Mouse (Mus musculus) 416B (cell line): ENCODE measurements around the gene Drg1.
A peak's percentile ranks its signal among the peaks of the same experiment; 100 is the strongest.
"Not testable (repeated sequence)": the region's sequence is repeated elsewhere in the genome, so short reads cannot be mapped to it uniquely, and the experiment has no call there.

Experiments used
- DNase-seq: peaks from one replicate; pipeline ENCODE4 v3.0.0; 2011; ENCODE audit warnings: low read depth

Gene Drg1

DNA sequence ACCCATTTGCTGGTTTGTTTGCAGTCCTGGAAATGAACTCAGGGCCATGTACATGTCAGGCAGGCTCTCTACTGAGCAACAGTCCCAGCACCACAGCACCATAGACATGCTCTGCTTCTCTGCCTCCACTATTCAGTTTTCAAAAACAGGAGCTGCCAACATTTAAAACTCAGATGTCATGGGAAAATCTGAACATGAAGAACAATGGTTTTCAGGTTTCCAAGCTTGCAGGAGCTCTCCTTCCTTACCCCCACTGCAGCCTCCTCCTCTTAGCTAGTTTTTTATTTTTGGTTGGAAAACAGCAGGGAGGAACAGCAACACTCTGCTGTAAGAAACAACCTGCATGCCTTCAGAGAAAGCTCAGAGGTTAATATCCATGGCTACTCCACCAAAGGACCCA is 99.9 kb downstream of the Drg1 start:
- not testable (repeated sequence) for DNase-seq

DNA sequence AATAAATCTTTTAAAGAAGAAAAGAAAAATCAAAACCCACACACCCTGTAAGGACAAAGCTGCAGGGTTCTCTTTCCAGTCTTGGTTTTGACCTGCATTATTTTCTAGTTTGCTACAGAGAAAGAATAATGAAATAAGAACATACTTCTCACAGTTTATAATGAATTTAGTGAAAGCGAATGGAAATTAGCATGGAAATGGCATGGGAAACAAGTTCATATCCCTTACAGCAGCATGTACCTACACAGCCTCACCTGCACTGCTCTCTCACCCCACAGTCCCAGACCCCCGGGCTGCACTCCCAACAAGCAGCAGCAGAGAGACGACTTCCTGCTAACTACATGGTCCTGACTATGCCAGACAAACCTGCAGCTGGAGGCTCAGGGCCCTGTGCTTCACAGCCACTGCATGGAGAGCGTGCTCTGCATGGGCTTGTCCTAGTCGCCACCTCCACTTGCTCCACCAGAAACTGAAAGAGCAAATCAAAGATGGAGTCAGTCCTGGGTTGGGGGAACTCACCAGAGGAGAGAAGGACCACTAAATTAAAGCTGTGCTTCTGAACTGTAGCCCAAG is 100.9 kb downstream of the Drg1 start:
- DNase-seq, result peak; percentile 34

DNA sequence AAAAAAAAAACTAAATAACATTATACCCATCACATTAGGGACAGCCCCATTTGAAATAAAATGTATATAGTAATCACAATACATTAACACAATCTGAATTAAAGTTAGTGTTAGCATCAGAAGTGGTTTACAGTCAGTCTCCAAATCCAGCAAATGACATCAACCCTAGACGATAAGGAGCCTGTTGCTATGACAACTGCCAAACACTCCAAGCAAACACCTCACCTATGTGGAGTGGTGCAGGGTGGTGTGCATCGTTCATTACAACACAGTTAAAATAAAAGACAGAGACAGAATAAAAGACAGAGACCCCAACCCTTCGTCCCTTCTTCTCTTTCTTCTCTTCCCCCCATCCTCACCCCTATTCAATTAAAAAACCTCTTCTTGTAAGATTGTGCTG is 102.6 kb downstream of the Drg1 start:
- DNase-seq, result not testable (repeated sequence)

DNA sequence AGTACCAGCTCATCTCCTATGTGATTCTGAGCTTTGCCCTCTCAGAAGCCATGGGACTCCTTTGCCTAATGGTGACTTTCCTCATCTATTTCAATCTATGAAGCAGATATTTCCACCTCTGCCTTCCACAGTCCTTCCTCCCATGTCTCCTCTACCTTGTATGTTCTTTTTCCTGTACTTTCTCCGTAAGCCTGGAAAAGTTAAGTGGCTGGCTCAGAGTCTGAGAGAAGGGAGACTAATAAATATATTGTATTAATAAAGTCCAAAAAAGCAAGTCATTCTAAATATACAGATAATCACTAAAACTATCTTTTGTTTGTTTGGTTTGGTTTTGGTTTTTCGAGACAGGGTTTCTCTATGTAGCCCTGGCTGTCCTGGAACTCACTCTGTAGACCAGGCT is 103.1 kb downstream of the Drg1 start:
- not testable (repeated sequence) for DNase-seq

DNA sequence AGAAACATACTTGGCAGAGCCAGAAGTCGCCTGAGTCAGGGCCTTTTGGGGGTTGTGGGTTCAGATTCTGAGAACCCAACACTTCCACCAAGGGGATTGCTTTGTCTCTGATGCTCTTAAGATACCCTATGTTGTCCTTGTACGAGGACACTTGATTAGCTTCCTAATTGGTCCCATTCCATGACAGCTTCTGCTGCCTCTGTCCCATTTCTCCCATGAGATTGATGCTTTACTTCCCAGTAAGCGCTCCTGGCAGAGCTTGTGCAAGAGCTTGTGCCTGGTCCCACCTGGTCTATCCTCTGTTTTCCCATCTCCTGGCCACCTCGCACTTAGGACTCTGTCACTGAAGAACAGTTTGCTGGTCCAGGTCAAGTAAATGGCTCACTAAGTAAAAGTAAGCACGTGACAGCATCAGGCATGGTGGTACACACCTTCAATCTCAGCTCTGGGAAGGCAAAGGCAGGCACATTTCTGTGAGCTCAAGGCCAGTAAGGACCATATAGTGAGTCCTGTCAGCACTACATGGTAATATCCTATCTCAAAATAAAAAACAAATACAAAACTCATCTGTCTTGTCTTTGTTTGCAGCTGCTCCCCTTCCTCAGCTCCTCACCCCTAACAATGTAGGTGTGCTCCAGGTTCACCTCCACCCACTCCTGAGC is 103.8 kb downstream of the Drg1 start:
- not testable (repeated sequence) for DNase-seq

DNA sequence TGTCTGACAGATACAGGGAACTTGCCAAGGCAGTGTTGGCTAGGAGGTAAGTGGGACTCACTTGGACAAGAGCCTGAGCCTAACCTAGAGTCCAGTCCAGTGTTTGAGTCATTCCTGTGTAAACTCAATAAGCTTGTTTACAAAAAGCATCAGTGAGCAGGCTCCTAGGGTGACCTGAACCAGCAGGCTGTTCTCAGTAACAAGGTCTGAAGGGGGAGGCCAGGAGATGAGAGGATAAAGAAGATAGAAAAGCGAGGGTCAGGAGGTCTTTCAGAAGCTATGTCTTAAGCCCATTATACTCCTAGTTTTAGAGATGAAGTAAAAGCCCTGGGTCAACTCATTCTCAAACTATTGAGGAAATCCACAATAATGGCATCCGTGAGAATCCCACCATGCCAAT is 104.8 kb downstream of the Drg1 start:
- DNase-seq, result not testable (repeated sequence)

DNA sequence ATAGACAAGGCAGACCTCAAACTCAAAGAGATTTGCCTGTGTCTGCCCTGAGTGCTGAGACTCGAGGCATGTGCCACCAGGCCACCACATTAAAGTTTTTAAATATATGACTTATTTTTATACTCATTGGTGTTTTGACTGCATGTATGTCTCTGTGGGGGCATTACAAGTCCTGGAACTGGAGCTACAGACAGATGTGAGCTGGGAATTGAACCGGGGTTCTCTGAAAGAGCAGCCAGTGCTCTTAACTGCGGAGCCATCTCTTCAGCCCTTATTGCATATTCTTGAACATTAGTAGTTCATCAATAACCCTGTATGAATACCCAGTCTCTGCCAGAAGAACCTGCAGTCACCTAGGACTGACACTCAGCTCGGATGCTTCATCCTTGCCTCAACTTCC is 107.4 kb downstream of the Drg1 start:
- DNase-seq, result not testable (repeated sequence)

DNA sequence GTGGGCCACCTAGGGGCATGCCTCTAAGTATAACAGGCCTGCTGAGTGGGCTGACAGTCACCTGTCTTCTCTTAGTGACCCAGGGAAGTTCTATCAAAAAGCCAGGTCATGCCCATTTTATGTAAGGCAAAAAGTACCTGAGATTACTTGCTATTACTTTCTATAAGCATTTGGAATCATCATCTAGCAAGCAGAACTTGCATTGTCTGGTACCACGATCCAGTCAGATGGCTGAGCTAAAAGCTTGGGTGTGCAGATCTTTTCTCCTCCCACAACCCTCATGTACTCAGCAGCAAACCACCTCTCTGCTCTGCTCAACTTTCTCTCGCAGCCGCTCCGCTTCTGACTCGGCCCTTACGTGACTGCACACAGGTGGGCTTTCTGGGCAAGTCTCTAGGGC is 108.2 kb downstream of the Drg1 start:
- peak; percentile 34 for DNase-seq

DNA sequence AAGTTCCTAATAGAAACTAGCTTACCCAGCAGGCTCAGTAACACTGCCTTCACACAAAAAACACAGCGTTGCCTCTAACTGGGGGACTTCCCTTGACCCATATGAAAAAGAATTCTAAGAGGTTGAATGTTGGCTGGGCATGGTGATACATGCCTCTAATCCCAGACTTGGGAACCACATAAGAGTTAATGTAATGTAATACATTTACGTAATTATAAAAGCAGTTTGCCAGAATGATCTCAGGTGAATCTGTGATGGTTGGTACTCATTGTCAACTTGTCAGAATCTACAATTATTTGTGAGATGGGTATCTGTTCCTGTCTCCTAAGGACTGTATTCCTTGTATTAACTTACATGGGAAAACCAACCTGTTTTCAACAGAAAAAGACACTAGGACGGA is 109.2 kb downstream of the Drg1 start:
- DNase-seq, result not testable (repeated sequence)

DNA sequence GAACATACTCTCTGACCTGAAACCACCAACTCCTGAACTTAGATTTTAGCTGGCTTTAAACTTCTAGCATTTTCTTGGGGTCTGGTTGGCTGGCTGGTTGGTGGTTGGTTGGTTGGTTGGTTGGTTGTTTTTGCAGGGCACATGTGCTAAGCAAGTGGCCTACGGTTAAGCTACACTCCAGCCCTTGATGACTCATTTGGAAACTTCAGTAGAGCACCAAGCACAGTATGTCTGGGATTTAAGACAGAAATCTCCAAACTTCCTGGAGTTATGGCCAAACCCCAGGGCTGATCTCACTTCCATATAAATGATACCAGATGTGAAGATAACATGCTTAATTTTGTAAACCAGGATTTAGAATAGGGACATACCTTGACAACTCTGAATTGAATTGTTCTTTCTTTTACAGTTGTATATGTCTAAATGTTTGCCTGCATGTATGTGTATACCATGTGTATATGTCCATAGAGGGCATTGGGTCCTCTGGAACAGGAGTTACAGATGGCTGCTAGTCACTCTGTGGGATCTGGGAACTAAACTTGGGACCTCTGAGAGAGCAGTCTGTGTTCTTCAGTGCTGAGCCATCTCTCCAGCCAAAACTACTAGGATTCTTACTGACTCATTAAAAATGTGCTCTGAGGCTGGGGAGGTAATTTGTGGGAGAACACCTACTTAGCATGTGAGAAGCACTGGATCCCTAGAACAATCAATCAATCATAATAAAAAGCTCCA is 112.4 kb downstream of the Drg1 start:
- peak; percentile 36 for DNase-seq

DNA sequence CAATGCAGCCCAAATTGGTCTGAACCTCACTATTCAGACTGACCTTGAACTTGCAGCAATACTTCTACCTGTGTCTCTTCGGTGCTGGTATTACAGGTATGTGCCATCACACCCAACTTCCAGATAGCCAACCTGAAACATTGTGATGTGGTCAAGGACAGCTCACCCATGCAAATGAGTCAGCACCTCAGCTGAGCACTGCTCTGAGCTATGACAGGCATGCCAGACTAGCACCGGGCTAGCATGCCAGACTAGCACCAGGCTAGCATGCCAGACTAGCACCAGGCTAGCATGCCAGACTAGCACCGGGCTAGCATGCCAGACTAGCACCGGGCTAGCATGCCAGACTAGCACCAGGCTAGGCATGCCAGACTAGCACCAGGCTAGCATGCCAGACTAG is 114.9 kb downstream of the Drg1 start:
- DNase-seq, result not testable (repeated sequence)

DNA sequence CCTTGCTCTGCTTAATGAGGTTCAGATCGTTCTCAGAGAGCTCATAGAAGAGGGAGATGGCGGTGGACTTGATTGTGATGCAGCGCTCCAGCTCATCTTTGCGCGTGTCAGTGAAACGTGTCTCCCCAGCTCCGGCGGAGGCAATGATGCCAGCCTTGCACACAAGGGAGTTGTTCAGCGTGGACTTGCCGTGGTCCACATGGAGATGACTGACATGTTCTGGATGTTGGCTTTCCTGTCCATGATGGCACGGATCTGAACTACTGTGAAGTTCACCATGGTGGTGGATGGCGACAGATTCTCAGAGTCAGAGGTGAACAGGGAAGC is 115.6 kb downstream of the Drg1 start:
- not testable (repeated sequence) for DNase-seq

DNA sequence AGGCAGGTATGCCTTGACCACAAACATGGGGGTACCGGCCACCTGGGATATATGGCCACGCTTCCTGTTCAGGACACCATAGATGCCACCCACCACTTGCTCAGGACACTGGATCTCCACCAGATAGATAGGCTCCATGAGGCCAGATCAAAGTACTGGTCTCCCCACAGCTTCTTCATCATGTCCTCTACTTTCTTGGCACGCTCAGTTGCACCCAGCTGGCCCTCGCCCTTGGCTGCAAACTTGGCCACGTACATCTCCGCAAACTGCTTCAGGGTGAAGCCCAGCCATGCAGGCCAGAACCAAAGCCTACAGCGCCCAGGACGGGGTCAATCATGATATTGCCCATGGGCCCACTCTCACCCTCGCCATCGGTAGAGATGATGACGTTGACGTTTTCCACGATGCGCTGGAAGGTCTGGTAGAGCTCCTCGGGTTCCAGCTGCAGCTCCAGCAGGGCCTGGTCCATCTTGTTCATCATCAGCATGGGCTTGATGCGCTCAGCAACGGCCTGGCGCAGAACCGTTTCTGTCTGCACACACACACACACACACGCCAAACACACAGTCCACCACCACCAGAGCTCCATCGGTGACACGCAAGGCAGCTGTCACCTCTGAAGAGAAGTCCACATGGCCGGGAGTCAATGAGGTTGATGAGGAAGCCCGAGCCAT is 116.1 kb downstream of the Drg1 start:
- not testable (repeated sequence) for DNase-seq

DNA sequence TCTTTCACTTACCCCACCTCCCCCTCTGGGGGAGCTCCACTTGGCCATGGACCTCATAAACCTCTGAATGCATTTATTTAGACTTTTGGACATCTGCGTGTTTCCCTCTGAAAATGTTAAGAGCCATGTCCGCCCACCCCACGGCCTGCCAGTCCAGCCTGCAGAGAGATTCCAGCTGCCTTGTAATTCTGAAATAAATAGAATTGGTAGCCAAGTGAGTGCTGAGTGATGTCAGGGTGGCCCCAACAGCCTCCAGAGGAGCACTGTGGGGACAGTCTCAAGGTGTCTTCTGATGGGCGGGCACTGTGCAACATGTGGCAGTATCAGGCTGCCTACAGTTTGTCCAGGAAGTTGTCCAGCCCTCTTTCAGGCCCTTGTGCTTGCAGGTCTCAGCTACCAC is 116.7 kb downstream of the Drg1 start:
- DNase-seq, result not testable (repeated sequence)

DNA sequence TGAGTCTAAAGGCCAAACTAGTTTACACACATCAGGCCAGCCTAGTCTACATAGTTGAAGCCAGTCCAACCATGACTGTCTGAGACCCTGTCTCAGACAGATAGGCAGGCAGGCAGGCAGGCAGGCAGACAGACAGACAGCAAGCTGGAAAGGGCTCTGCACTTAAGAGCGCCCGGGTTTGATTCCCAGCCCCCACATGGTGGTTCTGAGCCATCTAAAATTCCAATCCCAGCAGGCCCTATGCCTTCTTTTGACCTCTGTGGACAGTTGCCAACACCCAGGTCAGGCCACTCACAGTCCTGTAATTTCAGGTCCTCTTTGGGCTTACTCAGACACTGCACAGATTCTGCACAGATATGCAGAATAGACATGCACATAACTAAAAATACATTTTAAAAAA is 119.4 kb downstream of the Drg1 start:
- not testable (repeated sequence) for DNase-seq

DNA sequence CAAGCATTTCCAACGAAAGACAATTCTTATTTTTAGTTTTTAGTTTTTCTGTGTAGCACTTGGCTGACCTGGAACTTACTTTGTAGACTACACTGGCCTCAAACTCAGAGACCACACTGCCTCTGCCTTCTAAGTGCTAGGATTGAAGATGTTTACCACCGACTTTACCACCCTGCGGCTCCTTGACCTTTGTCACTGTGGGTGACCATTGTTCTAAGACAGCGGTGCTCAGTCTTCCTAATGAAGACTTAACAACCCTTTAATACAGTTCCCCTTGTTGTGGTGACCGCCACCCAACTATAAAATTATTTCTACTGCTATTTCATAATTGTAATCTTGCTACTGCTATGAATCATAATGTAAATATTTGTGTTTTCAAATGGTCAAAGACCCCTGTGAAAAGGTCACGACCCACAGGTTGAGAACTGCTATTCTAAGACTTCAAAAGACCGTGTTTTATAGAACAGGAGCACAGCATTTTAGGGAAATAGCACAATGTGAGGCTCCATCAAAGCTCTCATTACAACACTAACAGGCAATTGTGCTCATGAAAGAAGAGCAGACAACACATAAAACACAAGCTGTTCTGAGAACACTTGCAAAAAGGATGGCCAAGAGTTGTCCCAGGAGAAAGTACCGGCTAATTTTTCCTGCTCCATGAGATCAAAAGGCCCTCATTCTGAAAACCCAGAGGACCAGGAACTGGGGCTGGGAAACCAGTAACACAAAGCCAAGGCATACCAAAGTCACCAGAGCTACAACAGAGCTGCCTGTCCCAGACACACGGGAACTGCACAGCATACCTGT is 120.7 kb downstream of the Drg1 start:
- not testable (repeated sequence) for DNase-seq

DNA sequence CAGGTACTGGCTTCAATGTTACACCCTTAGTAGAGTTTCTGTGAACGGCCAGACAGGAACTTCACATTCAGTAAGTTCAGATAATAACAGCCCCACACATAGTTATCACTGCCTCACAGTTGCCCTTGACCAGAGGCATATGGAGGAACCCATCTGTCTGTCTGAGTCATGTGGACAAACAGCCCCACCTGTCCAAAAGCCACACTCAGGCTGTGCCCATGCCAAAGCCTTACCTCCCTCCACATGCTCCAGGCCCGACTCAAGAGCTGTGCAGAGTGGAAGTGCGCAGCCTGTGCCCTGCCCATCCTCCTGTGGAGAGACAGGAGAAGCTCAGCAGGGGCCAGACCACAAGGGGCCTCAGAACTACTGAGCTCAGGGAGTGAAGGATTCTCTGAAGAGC is 122.2 kb downstream of the Drg1 start:
- DNase-seq, result not testable (repeated sequence)

DNA sequence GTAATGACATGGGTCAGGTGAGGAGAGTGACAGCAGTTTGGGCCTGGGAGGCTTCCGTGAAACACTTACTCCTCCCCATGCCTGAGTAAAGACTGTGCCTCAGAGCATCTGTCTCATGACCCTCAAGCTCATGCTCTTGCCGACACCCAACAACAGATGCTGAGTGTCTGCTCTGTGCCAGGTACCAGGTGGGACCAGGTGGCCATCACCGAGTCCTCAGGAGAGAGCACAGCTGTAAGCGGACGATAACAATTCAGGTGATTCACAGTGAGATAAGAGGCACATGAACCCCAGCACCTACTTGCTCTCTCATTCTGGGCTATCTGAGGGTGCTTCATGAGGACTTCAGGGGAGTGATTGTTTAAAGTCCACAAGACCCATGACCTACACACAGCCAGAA is 123.8 kb downstream of the Drg1 start:
- DNase-seq, result not testable (repeated sequence)

DNA sequence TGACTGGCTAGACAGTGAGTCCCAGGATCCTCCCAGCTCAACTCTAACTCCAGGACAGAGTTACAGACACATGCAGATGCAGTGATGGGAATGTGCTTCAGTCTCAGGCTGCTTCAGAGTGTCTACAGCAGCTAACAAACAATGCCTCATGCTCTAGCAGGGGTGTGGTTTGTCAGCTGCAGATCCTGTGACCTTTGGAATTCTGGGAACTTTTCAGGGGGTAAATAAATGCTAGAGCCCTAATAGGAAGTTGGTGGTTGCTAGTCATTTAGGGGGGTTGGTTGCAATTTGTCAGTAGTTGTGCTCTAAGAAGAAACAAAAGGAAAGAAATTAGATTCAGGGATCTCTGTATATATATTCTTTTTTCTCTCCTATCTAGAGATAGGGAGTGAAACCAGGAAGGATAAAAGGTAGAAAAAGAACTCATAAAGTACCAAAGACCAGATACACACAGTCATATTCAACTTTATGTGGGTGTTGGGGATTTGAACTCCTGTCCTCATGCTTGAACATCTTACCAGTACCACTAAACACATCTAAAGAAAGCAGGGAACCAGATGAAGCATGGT is 125.2 kb downstream of the Drg1 start:
- not testable (repeated sequence) for DNase-seq

DNA sequence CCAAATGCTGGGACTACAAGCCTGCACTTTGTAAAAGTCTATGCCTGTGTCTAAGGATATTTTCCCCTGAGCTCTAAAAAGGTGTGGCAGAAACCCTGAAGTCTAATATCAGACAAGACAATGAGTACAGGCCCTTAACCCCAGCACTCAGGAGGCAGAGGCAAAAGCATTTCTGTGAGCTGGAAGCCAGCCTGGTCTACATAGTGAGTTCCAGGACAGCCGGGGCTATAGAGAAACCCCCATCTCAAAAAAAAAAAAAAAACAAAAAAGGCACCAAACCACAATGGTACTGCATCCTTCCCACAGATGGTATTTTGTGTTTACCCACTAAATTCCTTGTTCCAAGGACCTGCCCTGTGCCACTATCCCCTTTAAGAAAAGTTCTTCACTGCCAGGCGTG is 127.9 kb downstream of the Drg1 start:
- not testable (repeated sequence) for DNase-seq
